ENCODE assay signal across 1 mouse cellular context in genomic region chr7:38084778-38085572, GRCm38 (mm10).
TF ChIP-seq lines count a peak whose summit lies in the region.

No protein-coding gene starts in this region.

TF ChIP-seq in CH12.LX, 34 proteins besides CTCF, POLR2A, EP300 and RAD21 (continued from another document):
- TF ChIP-seq POLR2AphosphoS2 (IDR thresholded peaks at IDR 0.05; ENCODE audit: low read depth, low read length) (no peak), USF1 (IDR thresholded peaks at IDR 0.05; ENCODE audit: low read depth, low read length) (peak; percentile 95), ETS1 (conservative IDR thresholded peaks at IDR 0.05; ENCODE audit: low read depth, low read length) (no peak), SIN3A (IDR thresholded peaks at IDR 0.05; ENCODE audit: low read length) (peak; percentile 100), RCOR1 (conservative IDR thresholded peaks at IDR 0.05; ENCODE audit: low read depth, low read length) (no peak), ZMIZ1 (IDR thresholded peaks at IDR 0.05; ENCODE audit: low read depth, low read length) (no peak), NELFE (IDR thresholded peaks at IDR 0.05; ENCODE audit: low read depth, low read length) (peak; percentile 76), NRF1 (IDR thresholded peaks at IDR 0.05; ENCODE audit: low read depth, low read length) (peak; percentile 92), GABPA (IDR thresholded peaks at IDR 0.05; ENCODE audit: insufficient replicate concordance, low read depth, low read length) (no peak), BHLHE40 (IDR thresholded peaks at IDR 0.05; ENCODE audit: low read depth, low read length) (peak; percentile 86)
